Mouse (Mus musculus): ENCODE measurements around the gene Ajm1.

- TF ChIP-seq CTCF (IDR thresholded peaks at IDR 0.05; ENCODE audit: low read depth, low read length) = no peak
- no peak for TF ChIP-seq GATA1 (IDR thresholded peaks at IDR 0.05; ENCODE audit: borderline replicate concordance, low read length)
- TF ChIP-seq TAL1 (conservative IDR thresholded peaks at IDR 0.05; ENCODE audit: low read depth, low read length) = no peak
- TF ChIP-seq POLR2AphosphoS5 (IDR thresholded peaks at IDR 0.05; ENCODE audit: insufficient replicate concordance, low read depth, low read length) = no peak
- TF ChIP-seq GATA2 (IDR thresholded peaks at IDR 0.05; ENCODE audit: borderline replicate concordance, low read depth, low read length) = no peak
Observed at GRCm38 (mm10) chr2:25584856-25585255, 3.3 kb upstream of the Ajm1 start.

Measured in G1E (cell line).